Mouse (Mus musculus): ENCODE results near the gene Fbxl2. TPM values are rescaled to one million over a fixed set of nuclear protein-coding genes. Genes with fewer than 3 reads are reported as not detected.

Gene Fbxl2
- polyA plus RNA-seq, 1 experiment from 2014 or later: 1.7 TPM

DNA sequence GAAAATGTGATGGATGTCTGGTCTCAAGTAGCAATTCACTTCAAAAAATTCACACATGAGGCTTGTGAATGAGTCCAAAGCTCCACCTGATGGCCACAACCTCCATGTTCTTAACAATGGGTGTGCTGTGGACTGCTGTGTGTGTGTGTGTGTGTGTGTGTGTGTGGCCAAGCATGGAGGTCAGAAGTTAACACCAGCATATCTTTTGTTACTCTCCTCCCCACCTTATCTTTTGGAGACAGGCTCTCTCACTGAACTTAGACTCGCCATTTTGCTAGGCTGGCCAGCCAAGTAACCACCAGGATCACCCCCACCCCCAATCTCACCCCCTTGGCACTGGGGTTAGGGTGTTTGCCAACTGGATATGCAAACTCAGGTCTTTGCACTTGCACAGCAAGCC, 32.0 kb downstream of the Fbxl2 start:
- Histone ChIP-seq H3K9me3 (ENCODE audit: low read length) (no peaks in the 10 kb centered on the region), H3K9ac (replicated peaks; ENCODE audit: low read depth) (no peak overlapping the region), H3K4me2 (replicated peaks; ENCODE audit: low read depth, low read length) (no peak overlapping the region), H3K27ac (ENCODE audit: low read length) (no peak overlapping the region), H3K36me3 (ENCODE audit: insufficient read depth, low read length) (no peaks in the 10 kb centered on the region), H3K27me3 (replicated peaks; ENCODE audit: insufficient read depth, low read length) (no peaks in the 10 kb centered on the region), H3K4me1 (ENCODE audit: insufficient read depth, low read depth, low read length) (no peaks in the 10 kb centered on the region), H3K4me3 (ENCODE audit: low read depth, low read length) (no peak overlapping the region)
- 69% methylated on average over 1 of the region's 1 CpGs for WGBS
- DNase-seq (ENCODE audit: low spot score): no peak
- ATAC-seq: no peak
- TF ChIP-seq EP300 (IDR thresholded peaks at IDR 0.05) (no peak), CTCF (IDR thresholded peaks at IDR 0.05) (no peak)

DNA sequence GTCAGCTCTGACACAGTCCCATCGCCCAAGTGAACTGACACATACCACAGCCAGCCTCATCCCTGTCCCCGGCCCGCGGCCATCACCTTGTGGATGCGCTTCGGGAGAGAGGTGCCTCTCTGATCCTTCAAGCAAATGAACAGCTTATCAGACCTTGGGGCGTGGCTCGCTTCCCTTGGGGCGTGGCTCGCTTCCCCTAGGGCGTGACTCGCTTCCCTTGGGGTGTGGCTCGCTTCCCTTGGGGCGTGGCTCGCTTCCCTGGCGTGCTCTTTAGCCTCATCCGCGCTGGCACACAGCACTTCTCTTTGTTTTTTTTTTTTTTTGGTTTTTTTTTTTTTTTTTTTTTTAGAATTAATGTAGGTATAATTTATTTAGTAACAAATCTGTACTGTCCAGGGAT, 34.8 kb downstream of the Fbxl2 start:
- Histone ChIP-seq H3K9me3 (ENCODE audit: low read length) (no peaks in the 10 kb centered on the region), H3K27me3 (replicated peaks; ENCODE audit: insufficient read depth, low read length) (no peaks in the 10 kb centered on the region), H3K9ac (replicated peaks; ENCODE audit: low read depth) (no peak overlapping the region), H3K4me2 (replicated peaks; ENCODE audit: low read depth, low read length) (no peak overlapping the region), H3K4me1 (ENCODE audit: insufficient read depth, low read depth, low read length) (no peaks in the 10 kb centered on the region), H3K27ac (ENCODE audit: low read length) (no peak overlapping the region), H3K4me3 (ENCODE audit: low read depth, low read length) (no peak overlapping the region), H3K36me3 (ENCODE audit: insufficient read depth, low read length) (no peaks in the 10 kb centered on the region)
- TF ChIP-seq EP300 (IDR thresholded peaks at IDR 0.05) (no peak), CTCF (IDR thresholded peaks at IDR 0.05) (no peak)
- ATAC-seq (no peak), DNase-seq (ENCODE audit: low spot score) (no peak)
- 69% methylated on average over 18 of the region's 18 CpGs for WGBS

DNA sequence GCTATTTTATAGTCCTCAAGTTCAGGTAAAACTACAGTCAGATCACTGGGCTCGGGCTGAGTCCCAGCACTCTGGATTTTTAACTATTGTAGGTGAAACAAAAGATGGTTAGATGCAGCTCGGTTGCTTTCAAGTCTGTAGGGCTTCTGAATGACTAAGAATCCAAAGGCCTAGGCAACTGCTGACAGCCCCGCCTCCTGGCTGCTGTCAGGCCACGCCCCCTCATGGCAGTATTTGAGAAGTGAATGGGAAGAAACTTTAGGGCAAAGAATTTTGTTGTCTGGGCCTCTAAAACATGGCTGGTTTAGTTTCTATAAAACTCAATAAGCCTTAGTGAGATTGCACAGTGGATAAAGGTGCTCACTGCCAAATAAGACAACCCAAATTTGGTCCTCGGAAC, 36.5 kb downstream of the Fbxl2 start:
- H3K27me3 ChIP-seq (replicated peaks; ENCODE audit: insufficient read depth, low read length): no peaks in the 10 kb centered on the region
- H3K36me3 ChIP-seq (ENCODE audit: insufficient read depth, low read length): no peaks in the 10 kb centered on the region
- no peaks in the 10 kb centered on the region for H3K9me3 ChIP-seq (ENCODE audit: low read length)
- no peak overlapping the region for H3K4me2 ChIP-seq (replicated peaks; ENCODE audit: low read depth, low read length)
- DNase-seq (ENCODE audit: low spot score): no peak
- TF ChIP-seq EP300 (IDR thresholded peaks at IDR 0.05): no peak
- TF ChIP-seq CTCF (IDR thresholded peaks at IDR 0.05): no peak
- no peak overlapping the region for H3K9ac ChIP-seq (replicated peaks; ENCODE audit: low read depth)
- H3K4me3 ChIP-seq (ENCODE audit: low read depth, low read length): no peak overlapping the region
- WGBS: 45% methylated on average over 5 of the region's 5 CpGs
- no peaks in the 10 kb centered on the region for H3K4me1 ChIP-seq (ENCODE audit: insufficient read depth, low read depth, low read length)
- H3K27ac ChIP-seq (ENCODE audit: low read length): no peak overlapping the region
- no peak for ATAC-seq

DNA sequence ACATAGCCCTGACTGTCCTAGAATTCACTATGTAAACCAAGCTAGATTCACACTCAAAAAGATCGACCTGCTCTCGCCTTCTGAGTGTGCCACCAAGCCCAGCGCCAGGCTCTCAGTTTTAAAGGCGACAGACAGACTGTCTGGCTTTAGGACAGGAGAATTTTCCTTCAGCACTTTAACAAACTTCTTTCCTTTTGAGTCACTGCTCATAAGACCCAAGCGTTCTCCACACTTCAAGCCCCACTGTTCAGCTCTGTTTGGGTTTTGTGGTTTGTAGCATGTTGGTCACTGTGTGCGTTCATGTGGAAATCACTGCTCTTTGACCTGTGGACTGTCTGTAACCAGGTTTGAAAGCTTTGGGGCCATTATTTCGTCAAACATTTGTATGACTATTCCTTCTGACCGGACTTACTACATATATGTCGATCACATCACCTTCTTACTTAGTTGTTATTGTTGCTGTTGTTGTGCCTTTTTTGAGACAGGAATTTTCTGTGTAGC, 38.1 kb downstream of the Fbxl2 start:
- Histone ChIP-seq H3K27ac (ENCODE audit: low read length) (no peak overlapping the region), H3K27me3 (replicated peaks; ENCODE audit: insufficient read depth, low read length) (no peaks in the 10 kb centered on the region), H3K4me2 (replicated peaks; ENCODE audit: low read depth, low read length) (no peak overlapping the region), H3K9ac (replicated peaks; ENCODE audit: low read depth) (no peak overlapping the region), H3K4me3 (ENCODE audit: low read depth, low read length) (no peak overlapping the region), H3K4me1 (ENCODE audit: insufficient read depth, low read depth, low read length) (no peaks in the 10 kb centered on the region), H3K9me3 (ENCODE audit: low read length) (no peaks in the 10 kb centered on the region), H3K36me3 (ENCODE audit: insufficient read depth, low read length) (no peaks in the 10 kb centered on the region)
- DNase-seq (ENCODE audit: low spot score) (no peak), ATAC-seq (no peak)
- TF ChIP-seq EP300 (IDR thresholded peaks at IDR 0.05): no peak
- no peak for TF ChIP-seq CTCF (IDR thresholded peaks at IDR 0.05)
- 86% methylated on average over 9 of the region's 9 CpGs for WGBS

DNA sequence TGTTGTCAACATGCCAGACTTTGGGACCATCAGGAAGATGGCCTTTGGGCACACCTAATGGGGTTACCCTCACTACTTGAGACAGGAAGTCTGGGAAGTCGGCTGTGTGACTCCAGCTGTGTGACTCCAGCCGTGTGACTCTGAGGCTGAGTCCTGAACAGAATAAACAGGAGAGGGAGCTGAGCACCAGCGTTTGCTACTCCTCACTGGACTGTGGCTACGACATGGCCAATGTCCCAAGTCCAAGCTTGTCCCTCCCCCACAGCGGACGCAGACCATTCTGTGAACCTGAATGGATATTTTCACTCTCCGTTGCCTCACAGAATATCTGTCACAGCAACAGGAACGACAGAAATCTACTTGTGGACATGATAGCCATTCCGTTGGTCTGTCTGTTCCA, 39.2 kb downstream of the Fbxl2 start:
- Histone ChIP-seq H3K27me3 (replicated peaks; ENCODE audit: insufficient read depth, low read length) (no peaks in the 10 kb centered on the region), H3K9ac (replicated peaks; ENCODE audit: low read depth) (no peak overlapping the region), H3K9me3 (ENCODE audit: low read length) (no peaks in the 10 kb centered on the region), H3K4me3 (ENCODE audit: low read depth, low read length) (no peak overlapping the region), H3K4me1 (ENCODE audit: insufficient read depth, low read depth, low read length) (no peaks in the 10 kb centered on the region), H3K27ac (ENCODE audit: low read length) (no peak overlapping the region), H3K36me3 (ENCODE audit: insufficient read depth, low read length) (no peaks in the 10 kb centered on the region), H3K4me2 (replicated peaks; ENCODE audit: low read depth, low read length) (no peak overlapping the region)
- no peak for ATAC-seq
- no peak for DNase-seq (ENCODE audit: low spot score)
- WGBS: 59% methylated on average over 9 of the region's 9 CpGs
- no peak for TF ChIP-seq CTCF (IDR thresholded peaks at IDR 0.05)
- TF ChIP-seq EP300 (IDR thresholded peaks at IDR 0.05): no peak

DNA sequence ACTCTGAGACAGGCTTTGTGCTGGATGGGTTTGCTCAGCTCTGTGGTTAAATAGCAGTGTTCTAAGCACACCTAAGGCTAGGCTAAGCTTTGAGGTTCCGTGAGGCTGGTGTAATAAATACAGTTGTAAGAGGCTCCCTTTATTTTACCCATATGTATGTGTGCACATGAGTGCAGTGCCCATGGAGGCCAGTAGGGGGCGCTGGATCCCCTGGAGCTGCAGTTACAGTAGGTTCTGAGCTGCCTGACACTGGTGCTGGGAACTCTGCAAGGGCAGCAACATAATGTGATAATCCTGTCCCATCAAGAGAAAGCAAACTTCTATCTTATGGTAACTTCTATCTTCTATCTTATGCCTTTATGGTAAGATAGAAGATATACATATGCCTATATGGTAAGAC, 47.7 kb downstream of the Fbxl2 start:
- TF ChIP-seq CTCF (IDR thresholded peaks at IDR 0.05) (peak; percentile 26; the same call in 1 of the 2 replicates), EP300 (IDR thresholded peaks at IDR 0.05) (no peak)
- Histone ChIP-seq H3K4me3 (ENCODE audit: low read depth, low read length) (no peak overlapping the region), H3K27ac (ENCODE audit: low read length) (no peak overlapping the region), H3K27me3 (replicated peaks; ENCODE audit: insufficient read depth, low read length) (no peaks in the 10 kb centered on the region), H3K9me3 (ENCODE audit: low read length) (no peaks in the 10 kb centered on the region), H3K4me1 (ENCODE audit: insufficient read depth, low read depth, low read length) (no peaks in the 10 kb centered on the region), H3K9ac (replicated peaks; ENCODE audit: low read depth) (no peak overlapping the region), H3K4me2 (replicated peaks; ENCODE audit: low read depth, low read length) (no peak overlapping the region), H3K36me3 (ENCODE audit: insufficient read depth, low read length) (no peaks in the 10 kb centered on the region)
- 60% methylated on average over 2 of the region's 2 CpGs for WGBS
- DNase-seq (ENCODE audit: low spot score) (no peak), ATAC-seq (no peak)

DNA sequence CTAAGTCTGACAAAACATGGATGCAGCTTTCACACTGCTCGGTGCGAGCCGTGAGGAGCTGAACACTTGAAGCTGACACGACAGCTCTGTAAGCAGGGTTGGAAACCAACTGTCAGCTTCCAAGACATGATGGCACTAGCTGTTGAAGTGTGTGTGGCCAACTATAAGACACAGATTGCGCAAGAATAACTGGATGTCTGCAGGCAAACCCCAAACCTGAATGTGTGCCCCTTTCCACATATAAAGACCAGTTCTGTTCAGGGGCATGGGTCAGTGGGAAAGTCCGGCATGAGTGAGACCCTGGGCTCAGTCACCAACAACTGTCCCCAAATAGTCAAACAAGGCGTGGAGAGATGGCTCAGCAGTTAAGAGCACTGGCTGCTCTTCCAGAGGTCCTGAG, 53.2 kb downstream of the Fbxl2 start:
- no peaks in the 10 kb centered on the region for H3K27me3 ChIP-seq (replicated peaks; ENCODE audit: insufficient read depth, low read length)
- H3K4me3 ChIP-seq (ENCODE audit: low read depth, low read length): no peak overlapping the region
- TF ChIP-seq CTCF (IDR thresholded peaks at IDR 0.05): no peak
- no peak for TF ChIP-seq EP300 (IDR thresholded peaks at IDR 0.05)
- no peaks in the 10 kb centered on the region for H3K36me3 ChIP-seq (ENCODE audit: insufficient read depth, low read length)
- no peaks in the 10 kb centered on the region for H3K4me1 ChIP-seq (ENCODE audit: insufficient read depth, low read depth, low read length)
- DNase-seq (ENCODE audit: low spot score) (no peak), ATAC-seq (no peak)
- H3K27ac ChIP-seq (ENCODE audit: low read length): no peak overlapping the region
- H3K9ac ChIP-seq (replicated peaks; ENCODE audit: low read depth): no peak overlapping the region
- no peaks in the 10 kb centered on the region for H3K9me3 ChIP-seq (ENCODE audit: low read length)
- WGBS: 85% methylated on average over 7 of the region's 7 CpGs
- no peak overlapping the region for H3K4me2 ChIP-seq (replicated peaks; ENCODE audit: low read depth, low read length)
